Mouse (Mus musculus) liver, postnatal 0 days (tissue): Measurements from ENCODE around the gene Wdfy1. TPM values are rescaled to one million over a fixed set of nuclear protein-coding genes. Genes with fewer than 3 reads are reported as not detected.

Source experiments
- ATAC-seq: fragments of 200-750 bp; cut with Nextera tagmentation; 2 replicates; pipeline ENCODE4 v1.8.0; 2017; ENCODE audit warnings: mild to moderate bottlenecking, moderate library complexity
- DNase-seq: peaks from one replicate; pipeline ENCODE4 v3.0.0-alpha.2; 2016
- H3K27ac ChIP-seq: fragments of 300-500 bp; sonication (generic); 2 replicates; pipeline ENCODE4 v1.5.1; 2014; ENCODE audit warnings: antibody characterized with exemption, moderate library complexity, mild to moderate bottlenecking, low read depth
- H3K27me3 ChIP-seq: fragments of 300-500 bp; sonication (generic); 2 replicates; pipeline ENCODE4 v1.6.1; 2014; ENCODE audit warnings: low read length, control low read depth, mixed read lengths; ENCODE audit not compliant: insufficient read depth
- H3K36me3 ChIP-seq: fragments of 300-500 bp; sonication (generic); replicated peaks from 2 replicates; pipeline ENCODE4 v1.6.1; 2014; ENCODE audit warnings: mild to moderate bottlenecking, control low read depth, low read length, moderate library complexity, mixed read lengths; ENCODE audit not compliant: insufficient read depth
- H3K4me1 ChIP-seq: fragments of 300-500 bp; sonication (generic); 2 replicates; pipeline ENCODE4 v1.6.1; 2014; ENCODE audit warnings: antibody characterized with exemption, mild to moderate bottlenecking, control low read depth; ENCODE audit not compliant: insufficient read depth
- H3K4me2 ChIP-seq: fragments of 300-500 bp; sonication (generic); 2 replicates; pipeline ENCODE4 v1.6.1; 2014; ENCODE audit warnings: low read depth, mild to moderate bottlenecking, low read length, moderate library complexity, mixed read lengths
- H3K4me3 ChIP-seq: fragments of 300-500 bp; sonication (generic); 2 replicates; pipeline ENCODE4 v1.5.1; 2014; ENCODE audit warnings: low read depth, low read length
- H3K9ac ChIP-seq: fragments of 300-500 bp; sonication (generic); replicated peaks from 2 replicates; pipeline ENCODE4 v1.6.1; 2014; ENCODE audit warnings: mild to moderate bottlenecking, moderate library complexity
- H3K9me3 ChIP-seq: fragments of 300-500 bp; sonication (generic); 2 replicates; pipeline ENCODE4 v1.6.1; 2016; ENCODE audit warnings: mild to moderate bottlenecking, control low read depth, low read length, mixed read lengths
- CTCF ChIP-seq: sonication (generic); IDR thresholded peaks from 2 replicates; pipeline ENCODE4 v1.5.1; 2016; ENCODE audit warnings: antibody characterized with exemption, low read depth
- EP300 ChIP-seq: IDR thresholded peaks from 2 replicates; pipeline ENCODE4 v1.6.1; 2016; ENCODE audit warnings: antibody characterized with exemption, low read depth, mild to moderate bottlenecking
- WGBS: fragments of 180-500 bp; shearing (Covaris S2); extraction: QIAGEN DNeasy Blood & Tissue Kit; methylation state at CpG from one replicate; pipeline ENCODE4 v1.1.7; 2014; ENCODE audit not compliant: insufficient replicate concordance; 5-methylcytosine and 5-hydroxymethylcytosine counted together
- polyA plus RNA-seq: library from polyadenylated mRNA; unstranded; fragments of >200 nt; fragmentation: Nextera tagmentation; extraction: Ambion mirVana; gene quantifications from 2 replicates; pipeline ENCODE4 v1.2.1, GENCODE M21; 2015

Wdfy1 gene
- polyA plus RNA-seq, 1 experiment from 2014 or later = 15.7 TPM

DNA sequence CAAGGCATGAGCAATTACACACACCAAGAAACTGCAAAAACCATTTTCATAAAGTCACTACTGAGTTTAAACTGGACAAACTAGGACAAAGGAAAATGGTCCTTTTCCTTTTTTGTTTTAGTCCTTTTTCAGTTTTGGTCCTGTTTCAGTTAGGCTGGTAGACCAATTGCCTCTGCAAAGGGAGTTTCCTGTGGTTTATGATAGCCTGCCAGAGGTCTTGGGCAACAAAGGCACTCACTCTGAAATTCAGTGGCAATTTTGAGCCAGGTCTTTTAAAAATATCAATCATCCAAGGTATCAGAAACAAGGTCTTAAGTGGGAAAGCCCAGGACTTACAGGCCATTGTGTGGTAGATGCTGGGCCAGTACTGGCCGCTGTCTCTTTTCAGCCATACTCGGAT is 36.2 kb downstream of the Wdfy1 start:
- ATAC-seq = no peak
- Histone ChIP-seq H3K4me3 (no peak overlapping the region), H3K27ac (no peak overlapping the region), H3K4me1 (peaks cover 2% of the 10 kb centered on the region; the same call in 1 of the 2 replicates), H3K27me3 (no peaks in the 10 kb centered on the region), H3K36me3 (no peaks in the 10 kb centered on the region), H3K4me2 (no peak overlapping the region), H3K9me3 (no peaks in the 10 kb centered on the region), H3K9ac (no peak overlapping the region)
- DNase-seq = no peak
- TF ChIP-seq CTCF (no peak), EP300 (no peak)
- 91% methylated on average over 2 of the region's 2 CpGs for WGBS

DNA sequence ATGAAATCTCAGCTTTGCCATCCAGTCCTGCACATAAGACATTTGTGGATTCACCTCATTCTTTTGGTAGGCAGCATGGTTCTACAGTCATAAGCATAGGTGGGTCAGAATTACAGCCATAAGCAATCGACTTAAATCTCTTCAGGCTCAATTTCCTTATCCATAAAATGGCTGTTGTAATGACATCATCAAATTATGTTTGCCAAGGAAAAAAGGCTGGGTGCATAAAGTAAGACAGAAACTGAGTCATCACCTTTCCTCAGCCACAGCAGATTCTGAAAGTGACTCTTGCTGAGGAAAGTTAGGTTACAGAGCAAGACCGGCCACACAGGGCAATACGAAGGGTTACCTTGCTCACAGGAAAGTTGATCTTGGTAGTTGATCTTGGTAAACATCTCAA is 39.5 kb downstream of the Wdfy1 start:
- 87% methylated on average over 3 of the region's 3 CpGs for WGBS

DNA sequence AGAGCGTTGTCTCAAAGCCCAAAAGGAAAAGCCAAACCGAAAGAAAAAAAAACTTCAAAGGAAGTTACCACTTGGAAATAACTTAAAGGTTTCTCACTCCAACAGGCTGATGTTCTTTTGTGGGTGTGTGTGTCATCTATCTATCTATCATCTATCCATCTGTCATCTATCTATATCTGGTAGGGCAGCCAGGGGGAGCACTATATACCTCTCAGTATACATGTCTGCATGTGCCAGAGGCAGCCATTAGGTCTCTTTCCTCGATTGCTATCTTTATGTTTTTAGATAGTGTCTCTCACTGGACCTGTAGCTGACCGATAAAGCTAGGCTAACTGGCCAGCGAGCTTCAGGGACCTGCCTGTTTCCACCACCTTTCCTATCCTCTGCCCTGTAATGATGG is 41.1 kb downstream of the Wdfy1 start:
- Histone ChIP-seq H3K4me3 (no peak overlapping the region), H3K4me2 (no peak overlapping the region), H3K9ac (no peak overlapping the region), H3K4me1 (no peaks in the 10 kb centered on the region), H3K36me3 (peaks cover 5% of the 10 kb centered on the region; the same call in 1 of the 2 replicates), H3K27me3 (no peaks in the 10 kb centered on the region), H3K27ac (no peak overlapping the region), H3K9me3 (no peaks in the 10 kb centered on the region)
- WGBS = 80% methylated on average over 5 of the region's 5 CpGs
- TF ChIP-seq CTCF = peak; percentile 16
- no peak for TF ChIP-seq EP300
- ATAC-seq (no peak), DNase-seq (no peak)

More for the DNA sequence above, 39.5 kb downstream of the Wdfy1 start:
- TF ChIP-seq CTCF (no peak), EP300 (no peak)
- Histone ChIP-seq H3K9me3 (no peaks in the 10 kb centered on the region), H3K36me3 (no peaks in the 10 kb centered on the region), H3K4me3 (no peak overlapping the region), H3K27me3 (no peaks in the 10 kb centered on the region), H3K9ac (no peak overlapping the region), H3K4me1 (peaks cover 2% of the 10 kb centered on the region; the same call in 1 of the 2 replicates), H3K4me2 (no peak overlapping the region), H3K27ac (no peak overlapping the region)
- DNase-seq = no peak
- ATAC-seq = no peak

DNA sequence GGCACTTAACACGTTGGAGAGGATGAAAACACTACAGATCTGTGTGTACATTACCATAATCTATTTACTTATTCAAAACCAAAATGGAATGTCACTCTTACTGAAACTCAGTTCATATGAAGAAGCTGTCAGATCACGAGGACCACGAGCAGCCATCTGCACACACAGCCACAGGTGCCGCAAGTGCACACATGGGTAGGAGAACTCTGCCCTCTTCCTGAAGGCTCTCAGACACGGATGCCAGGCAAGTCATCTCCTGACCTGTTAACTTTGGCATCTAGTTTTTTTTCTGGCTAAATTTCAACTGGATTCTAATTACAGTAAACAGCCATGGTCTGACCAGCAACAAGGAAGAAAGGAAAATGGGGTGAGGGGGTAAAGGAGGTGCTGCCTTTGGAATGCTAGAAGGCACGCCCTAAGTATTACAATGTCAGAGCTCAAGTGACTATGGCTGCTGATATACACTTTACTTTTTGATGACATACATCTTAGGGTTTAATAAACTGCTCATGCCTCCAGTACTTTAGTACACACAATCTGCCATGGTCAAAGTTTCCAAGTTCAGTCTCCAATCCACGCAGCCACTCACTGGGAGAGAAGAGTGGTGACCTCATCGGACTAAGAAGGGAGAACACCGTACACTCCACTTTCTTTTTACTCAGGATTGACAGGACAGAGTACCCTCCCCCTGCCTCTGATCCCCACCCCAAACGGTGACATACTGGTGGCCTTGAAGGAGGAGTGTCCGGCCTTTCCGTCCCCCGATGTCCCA is 61.6 kb downstream of the Wdfy1 start:
- no peak for TF ChIP-seq CTCF
- no peak for TF ChIP-seq EP300
- 84% methylated on average over 13 of the region's 13 CpGs for WGBS

DNA sequence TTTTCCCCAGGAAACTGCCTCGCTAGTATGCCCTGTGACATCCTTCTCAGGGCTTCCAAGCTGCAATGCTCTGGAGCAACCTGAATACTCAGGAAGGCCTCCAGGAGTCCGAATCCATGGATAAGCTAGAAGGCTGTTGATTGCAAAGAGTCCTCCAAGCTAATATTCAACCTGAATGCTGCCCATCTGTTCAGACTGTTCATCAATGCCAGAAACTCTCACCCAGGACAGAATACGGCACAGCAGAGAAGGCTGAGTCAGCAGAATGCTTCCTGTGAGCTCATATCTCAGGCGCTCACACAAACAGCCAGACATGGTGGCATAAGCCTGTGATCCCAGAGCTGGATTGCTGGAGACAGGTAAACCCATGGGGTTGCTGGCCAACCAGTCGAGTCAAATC is 62.9 kb downstream of the Wdfy1 start:
- Histone ChIP-seq H3K4me2 (no peak overlapping the region), H3K4me3 (no peak overlapping the region), H3K27ac (no peak overlapping the region), H3K27me3 (no peaks in the 10 kb centered on the region), H3K9me3 (no peaks in the 10 kb centered on the region), H3K9ac (no peak overlapping the region), H3K4me1 (peaks cover 3% of the 10 kb centered on the region; the same call in 1 of the 2 replicates), H3K36me3 (peaks cover 17% of the 10 kb centered on the region)
- ATAC-seq = no peak
- no peak for TF ChIP-seq CTCF
- no peak for TF ChIP-seq EP300
- WGBS = 79% methylated on average over 5 of the region's 5 CpGs
- no peak for DNase-seq

More for the DNA sequence above, 61.6 kb downstream of the Wdfy1 start:
- DNase-seq = no peak
- Histone ChIP-seq H3K36me3 (peaks cover 16% of the 10 kb centered on the region), H3K27ac (no peak overlapping the region), H3K9me3 (no peaks in the 10 kb centered on the region), H3K4me3 (no peak overlapping the region), H3K27me3 (no peaks in the 10 kb centered on the region), H3K4me2 (no peak overlapping the region), H3K4me1 (peaks cover 3% of the 10 kb centered on the region; the same call in 1 of the 2 replicates), H3K9ac (no peak overlapping the region)
- ATAC-seq = no peak

DNA sequence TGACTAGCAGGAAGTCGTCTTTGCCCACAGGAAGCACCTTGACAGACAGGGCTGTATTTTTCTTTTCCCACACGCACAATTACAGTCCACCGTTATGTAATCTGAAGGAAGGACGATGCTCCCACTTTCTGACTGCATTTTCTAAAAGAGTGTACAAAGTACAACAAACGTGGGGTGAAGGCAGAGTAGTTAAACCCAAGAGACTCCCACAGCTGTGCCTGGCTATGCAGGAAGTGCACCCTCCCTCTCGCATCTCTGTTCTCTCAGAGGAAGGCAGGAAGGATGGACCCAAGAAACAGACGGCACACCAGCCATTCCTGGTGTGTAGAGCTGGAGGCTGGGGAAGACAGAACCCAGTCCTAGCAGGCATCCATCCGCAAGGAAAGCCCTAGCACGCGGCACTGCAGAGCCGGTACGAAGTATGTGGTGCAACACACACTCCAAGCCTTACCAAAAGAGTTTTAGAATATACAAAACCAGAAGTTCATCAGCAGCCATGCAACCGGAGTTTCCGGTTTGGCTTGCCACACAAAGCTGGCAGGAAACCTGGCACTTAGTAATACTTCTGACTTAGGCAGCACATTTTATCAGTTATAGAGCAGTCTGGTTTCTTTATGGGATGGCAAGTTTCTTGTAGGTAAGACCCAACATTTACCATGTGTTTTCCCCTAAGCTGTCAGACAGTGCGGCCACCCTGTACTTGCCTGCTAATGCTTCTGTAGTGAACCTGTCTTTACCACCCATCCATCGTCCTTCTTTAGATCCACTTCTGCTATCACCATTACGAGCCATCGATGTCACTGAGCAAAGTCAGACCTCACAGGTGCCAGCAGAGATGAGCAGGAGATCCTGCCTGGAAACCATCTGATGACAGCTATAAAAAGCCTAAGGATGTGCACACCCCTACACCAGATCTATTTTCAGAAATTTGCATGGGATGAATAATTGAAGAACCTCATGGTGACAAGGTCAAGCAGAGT is 64.5 kb downstream of the Wdfy1 start:
- Histone ChIP-seq H3K27me3 (no peaks in the 10 kb centered on the region), H3K4me1 (peaks cover 3% of the 10 kb centered on the region; the same call in 1 of the 2 replicates), H3K27ac (peak overlapping the region; percentile 41), H3K36me3 (peaks cover 23% of the 10 kb centered on the region), H3K4me3 (no peak overlapping the region), H3K9me3 (no peaks in the 10 kb centered on the region), H3K4me2 (peak overlapping the region; percentile 27), H3K9ac (no peak overlapping the region)
- DNase-seq = peak; percentile 49
- no peak for TF ChIP-seq EP300
- no peak for TF ChIP-seq CTCF
- ATAC-seq = peak; percentile 36
- WGBS = 28% methylated on average over 18 of the region's 18 CpGs
